ENCODE assay signal across 18 mouse cellular contexts in genomic region chr13:78802838-78803124, GRCm38 (mm10).
A peak's percentile ranks its signal among the peaks of the same experiment; 100 is the strongest.
DNase-seq lines count a peak whose midpoint lies in the region; ATAC-seq and TF ChIP-seq lines count a peak whose summit lies in the region.
"Had no signal": no experiment of that assay in that cellular context is flagged by ENCODE, and none has a peak within 500 bp of the region (broad histone marks: within the 10 kb centered on the region; RNA-seq: fewer than 3 reads in every experiment).

No protein-coding gene starts in this region.

- no peak overlapping the region for H3K27ac ChIP-seq in midbrain, postnatal 0 days (ENCODE audit: low read depth, low read length)
- H3K27ac ChIP-seq in midbrain, embryonic 13.5 days = no peak overlapping the region
- H3K27ac ChIP-seq in forebrain, embryonic 16.5 days (ENCODE audit: low read length) = peak overlapping the region; percentile 28; the same call in 1 of the 2 replicates
- H3K27ac ChIP-seq: embryonic facial prominence, embryonic 10.5 days; left cerebral cortex, adult 2 months; liver, embryonic 13.5 days; midbrain, embryonic 12.5 days had no signal

- intact Hi-C loops in heart, postnatal 10 days (cut with DNase I) = no loop called here
- intact Hi-C loops in heart, postnatal 25 days (cut with DNase I) = no loop called here

- no peaks in the 10 kb centered on the region for H3K4me1 ChIP-seq in midbrain, postnatal 0 days (ENCODE audit: insufficient read depth, low read length)
- no peaks in the 10 kb centered on the region; the same call in 1 of the 2 replicates for H3K4me1 ChIP-seq in midbrain, embryonic 13.5 days (replicated peaks)
- H3K4me1 ChIP-seq in forebrain, embryonic 16.5 days (replicated peaks; ENCODE audit: control insufficient read depth, insufficient read depth, low read length) = peaks cover 3% of the 10 kb centered on the region; the same call in 1 of the 2 replicates
- H3K4me1 ChIP-seq: embryonic facial prominence, embryonic 10.5 days; liver, embryonic 13.5 days; midbrain, embryonic 12.5 days had no signal

- no peak overlapping the region for H3K4me2 ChIP-seq in midbrain, postnatal 0 days (ENCODE audit: low read depth, low read length, poor library complexity, severe bottlenecking)
- H3K4me2 ChIP-seq in midbrain, embryonic 13.5 days (replicated peaks) = no peak overlapping the region
- no peak overlapping the region for H3K4me2 ChIP-seq in forebrain, embryonic 16.5 days (ENCODE audit: low read length)
- H3K4me2 ChIP-seq: liver, embryonic 13.5 days; midbrain, embryonic 12.5 days had no signal

- ATAC-seq in midbrain, postnatal 0 days (ENCODE audit: low FRiP score) = no peak
- no peak for ATAC-seq in midbrain, embryonic 13.5 days
- peak; percentile 88 for ATAC-seq in forebrain, embryonic 16.5 days
- ATAC-seq: intestine, embryonic 16.5 days; lung, postnatal 0 days had no signal

- peak; percentile 3 to 5 for DNase-seq in heart, postnatal 10 days
- DNase-seq in heart, postnatal 25 days (ENCODE audit: low spot score) = no peak
- DNase-seq in midbrain, postnatal 0 days (ENCODE audit: low spot score) = peak; percentile 24
- DNase-seq in Muller cell, postnatal 12 days (ENCODE audit: inconsistent ontology term) = no peak
- DNase-seq in spleen, adult 18-20 months = no peak
- DNase-seq: cerebellum, adult 11-12 months; cerebellum, postnatal 14 days; heart, adult 11 months; layer of hippocampus, adult 9-11 months; liver, embryonic 13.5 days; right cerebral cortex, postnatal 4 days had no signal

- TF ChIP-seq CTCF in midbrain, postnatal 0 days (IDR thresholded peaks at IDR 0.05) = no peak

- no peak overlapping the region for H3K4me3 ChIP-seq in midbrain, postnatal 0 days (ENCODE audit: low read depth, low read length)
- no peak overlapping the region for H3K4me3 ChIP-seq in midbrain, embryonic 13.5 days (replicated peaks)
- no peak overlapping the region for H3K4me3 ChIP-seq in forebrain, embryonic 16.5 days (replicated peaks; ENCODE audit: low read length)
- H3K4me3 ChIP-seq: embryonic facial prominence, embryonic 10.5 days; left cerebral cortex, adult 2 months; liver, embryonic 13.5 days; midbrain, embryonic 12.5 days had no signal

- no peaks in the 10 kb centered on the region for H3K36me3 ChIP-seq in midbrain, postnatal 0 days (ENCODE audit: insufficient read depth, low read length)
- no peaks in the 10 kb centered on the region for H3K36me3 ChIP-seq in midbrain, embryonic 13.5 days
- H3K36me3 ChIP-seq in forebrain, embryonic 16.5 days (ENCODE audit: control insufficient read depth, insufficient read depth) = no peaks in the 10 kb centered on the region
- H3K36me3 ChIP-seq: embryonic facial prominence, embryonic 10.5 days; liver, embryonic 13.5 days; midbrain, embryonic 12.5 days had no signal

- H3K9me3 ChIP-seq in midbrain, postnatal 0 days (ENCODE audit: low read length) = no peaks in the 10 kb centered on the region
- H3K9me3 ChIP-seq in midbrain, embryonic 13.5 days = no peaks in the 10 kb centered on the region
- H3K9me3 ChIP-seq in forebrain, embryonic 16.5 days (ENCODE audit: control insufficient read depth, low read length) = no peaks in the 10 kb centered on the region
- H3K9me3 ChIP-seq: embryonic facial prominence, embryonic 10.5 days; liver, embryonic 13.5 days; midbrain, embryonic 12.5 days had no signal

- H3K27me3 ChIP-seq in midbrain, postnatal 0 days (ENCODE audit: insufficient read depth, low read length) = no peaks in the 10 kb centered on the region
- no peaks in the 10 kb centered on the region for H3K27me3 ChIP-seq in midbrain, embryonic 13.5 days
- no peaks in the 10 kb centered on the region for H3K27me3 ChIP-seq in forebrain, embryonic 16.5 days (replicated peaks; ENCODE audit: control insufficient read depth, insufficient read depth, low read length)
- H3K27me3 ChIP-seq: liver, embryonic 13.5 days; midbrain, embryonic 12.5 days had no signal

- no peak overlapping the region for H3K9ac ChIP-seq in midbrain, postnatal 0 days (replicated peaks; ENCODE audit: low read length, poor library complexity, severe bottlenecking)
- no peak overlapping the region for H3K9ac ChIP-seq in midbrain, embryonic 13.5 days (replicated peaks)
- no peak overlapping the region for H3K9ac ChIP-seq in forebrain, embryonic 16.5 days (replicated peaks; ENCODE audit: low read depth, low read length)
- H3K9ac ChIP-seq: liver, embryonic 13.5 days; midbrain, embryonic 12.5 days had no signal

Comparison
In these comparisons a context has a peak if more than half of its experiments do, and no peak if none do; other contexts are left out.
1. DNase-seq: peak in heart, postnatal 10 days (2 of 2) and midbrain, postnatal 0 days (single experiment); none in heart, postnatal 25 days (single experiment), Muller cell, postnatal 12 days (single experiment) and spleen, adult 18-20 months (0 of 2).